Mouse (Mus musculus) heart, postnatal 14 days (tissue): Measurements from ENCODE around the gene Impdh1. TPM values are rescaled to one million over a fixed set of nuclear protein-coding genes. Genes with fewer than 3 reads are reported as not detected.

Experiments used
- DNase-seq, 2 experiments: peaks; one replicate each; pipeline ENCODE4 v3.0.0; 2021 to 2022
- intact Hi-C: fragments of 180-260 bp; cut with DNase I; formaldehyde crosslinking; loops from one replicate; pipeline ENCODE4 v1.15.1; 2025
- total RNA-seq, 2 experiments: library from RNA; stranded (reverse); gene quantifications; 2 replicates each; pipeline ENCODE4 v1.2.3; 2021

The Impdh1 gene
- total RNA-seq, 2 experiments from 2014 or later = 25.2 to 27.0 TPM

GRCm38 (mm10) chr6:29215181-29215580, 983 bp downstream of the Impdh1 start:
- DNase-seq = no peak
- intact Hi-C loops = loop anchor here (10.0 kb wide), 1 partner anchor 130 kb away; the partner anchor contains the start of gene Calu

GRCm38 (mm10) chr6:29214776-29215175, 1.4 kb downstream of the Impdh1 start:
- intact Hi-C loops = loop anchor here (10.0 kb wide), 1 partner anchor 130 kb away; the partner anchor contains the start of gene Calu
- DNase-seq = no peak

GRCm38 (mm10) chr6:29214245-29214644, 1.9 kb downstream of the Impdh1 start:
- peak; percentile 57 to 58 for DNase-seq
- intact Hi-C loops = loop anchor here (10.0 kb wide), 1 partner anchor 131 kb away; the partner anchor contains the start of gene Calu

GRCm38 (mm10) chr6:29213436-29213835, 2.7 kb downstream of the Impdh1 start:
- intact Hi-C loops = loop anchor here (10.0 kb wide), 1 partner anchor 131 kb away; the partner anchor contains the start of gene Calu
- no peak for DNase-seq

GRCm38 (mm10) chr6:29211806-29212492, 4.2 kb downstream of the Impdh1 start:
- intact Hi-C loops = loop anchor here (10.0 kb wide), 1 partner anchor 133 kb away; the partner anchor contains the start of gene Calu
- peak; percentile 82 to 86 for DNase-seq

- no peak for DNase-seq
These were observed 5.0 kb downstream of the Impdh1 start for GRCm38 (mm10) chr6:29211146-29211545.

GRCm38 (mm10) chr6:29210231-29210936, 5.8 kb downstream of the Impdh1 start:
- intact Hi-C loops = loop anchor here (10.0 kb wide), 1 partner anchor 134 kb away; the partner anchor contains the start of gene Calu
- no peak for DNase-seq

More at GRCm38 (mm10) chr6:29211146-29211545, 5.0 kb downstream of the Impdh1 start:
- intact Hi-C loops = loop anchor here (10.0 kb wide), 1 partner anchor 134 kb away; the partner anchor contains the start of gene Calu

- DNase-seq = no peak
- intact Hi-C loops = no loop called here
These were observed 8.0 kb downstream of the Impdh1 start for GRCm38 (mm10) chr6:29208178-29208577.

GRCm38 (mm10) chr6:29207017-29207416, 9.1 kb downstream of the Impdh1 start:
- no peak for DNase-seq
- intact Hi-C loops = no loop called here

- intact Hi-C loops = no loop called here
These were observed 10.2 kb downstream of the Impdh1 start for GRCm38 (mm10) chr6:29206006-29206405.

GRCm38 (mm10) chr6:29204932-29205614, 11.1 kb downstream of the Impdh1 start:
- intact Hi-C loops = loop anchor here (1.0 kb wide), 2 partner anchors 35 to 73 kb away; no protein-coding TSS in a partner anchor
- peak; percentile 64 to 76 for DNase-seq

More at GRCm38 (mm10) chr6:29206006-29206405, 10.2 kb downstream of the Impdh1 start:
- DNase-seq = no peak

GRCm38 (mm10) chr6:29203861-29204585, 12.1 kb downstream of the Impdh1 start:
- no peak for DNase-seq
- intact Hi-C loops = no loop called here

GRCm38 (mm10) chr6:29203096-29203495, 13.1 kb downstream of the Impdh1 start:
- no peak for DNase-seq
- intact Hi-C loops = no loop called here

GRCm38 (mm10) chr6:29201988-29202387, 14.2 kb downstream of the Impdh1 start:
- no peak for DNase-seq
- intact Hi-C loops = no loop called here

- no peak for DNase-seq
- intact Hi-C loops = no loop called here
These were observed 14.8 kb downstream of the Impdh1 start for GRCm38 (mm10) chr6:29201341-29201740.

- DNase-seq = no peak
- intact Hi-C loops = no loop called here
These were observed 15.7 kb downstream of the Impdh1 start for GRCm38 (mm10) chr6:29200496-29200895.

GRCm38 (mm10) chr6:29199223-29199855, 16.8 kb downstream of the Impdh1 start:
- no peak for DNase-seq
- intact Hi-C loops = loop anchor here (1.0 kb wide), 1 partner anchor 33 kb away; no protein-coding TSS in a partner anchor

- DNase-seq = peak; percentile 89 to 96
- intact Hi-C loops = loop anchor here (1.0 kb wide), 2 partner anchors 27 to 32 kb away; no protein-coding TSS in a partner anchor
These were observed 17.6 kb downstream of the Impdh1 start for GRCm38 (mm10) chr6:29198309-29199222.
